Mouse (Mus musculus) CD4-positive naive resting alpha-beta T cell, adult 57 days (primary cell): ENCODE data around the gene Klc2. TPM values are rescaled to one million over a fixed set of nuclear protein-coding genes. Genes with fewer than 3 reads are reported as not detected.

Experiments used
- total RNA-seq: library from RNA; stranded (reverse); gene quantifications from one replicate; pipeline ENCODE4 v1.2.4, GENCODE M21; 2023

Klc2 gene
- total RNA-seq = 26.6 TPM

GRCm38 (mm10) chr19:5118384-5118698 lies at the start of gene Klc2:
Klc2 (minus strand) TSS chr19:5118560.

GRCm38 (mm10) chr19:5106731-5107191 lies 11.6 kb downstream of the Klc2 start, which contains the start of gene Rab1b:
Rab1b (minus strand) TSS chr19:5107072.

GRCm38 (mm10) chr19:5098363-5099143 lies 19.8 kb downstream of the Klc2 start, which contains the start of gene Cnih2:
Cnih2 (minus strand) TSS chr19:5098521.

GRCm38 (mm10) chr19:5087884-5088728 lies 30.3 kb downstream of the Klc2 start, which contains the start of gene Yif1a:
Yif1a (plus strand) TSS chr19:5088538.

GRCm38 (mm10) chr19:5085145-5085863 lies 33.1 kb downstream of the Klc2 start, which contains the start of gene Tmem151a:
Tmem151a (minus strand) TSS chr19:5085531.

GRCm38 (mm10) chr19:5067867-5068569 lies 50.3 kb downstream of the Klc2 start, which contains the start of gene Cd248:
Cd248 (plus strand) TSS chr19:5068078.

Other genes with a start within 250 kb of the Klc2 start
- gene Actn3, start 240.7 kb downstream of the Klc2 start, total RNA-seq = not detected
- 7.0 TPM for gene Zdhhc24, start 239.9 kb downstream of the Klc2 start, total RNA-seq
- 3.3 TPM for gene Bbs1, start 211.9 kb downstream of the Klc2 start, total RNA-seq
- 71.9 TPM for gene Dpp3, start 190.3 kb downstream of the Klc2 start, total RNA-seq
- gene Peli3, start 175.4 kb downstream of the Klc2 start, total RNA-seq = 3.5 TPM
- gene Mrpl11, start 156.4 kb downstream of the Klc2 start, total RNA-seq = 24.5 TPM
- gene Npas4, start 128.2 kb downstream of the Klc2 start, total RNA-seq = 0.30 TPM
- gene Slc29a2, start 94.7 kb downstream of the Klc2 start, total RNA-seq = 1.9 TPM
- gene B4gat1, start 79.7 kb downstream of the Klc2 start, total RNA-seq = 4.6 TPM
- gene AC124502.3, start 79.7 kb downstream of the Klc2 start, total RNA-seq = 2.0 TPM
- 52.2 TPM for gene Brms1, start 77.2 kb downstream of the Klc2 start, total RNA-seq
- 6.4 TPM for gene Rin1, start 68.1 kb downstream of the Klc2 start, total RNA-seq
- 0.50 TPM for gene Cd248, start 50.5 kb downstream of the Klc2 start, total RNA-seq
- gene Tmem151a, start 33.0 kb downstream of the Klc2 start, total RNA-seq = 0.74 TPM
- gene Yif1a, start 30.0 kb downstream of the Klc2 start, total RNA-seq = 31.1 TPM
- gene Cnih2, start 20.0 kb downstream of the Klc2 start, total RNA-seq = 2.3 TPM
- gene Rab1b, start 11.5 kb downstream of the Klc2 start, total RNA-seq = 103 TPM
- 132 TPM for gene Pacs1, start 154.6 kb upstream of the Klc2 start, total RNA-seq
- 247 TPM for gene Sf3b2, start 176.9 kb upstream of the Klc2 start, total RNA-seq
- gene Gal3st3, start 179.8 kb upstream of the Klc2 start, total RNA-seq = not detected
- gene Catsper1, start 217.2 kb upstream of the Klc2 start, total RNA-seq = not detected
- gene Cst6, start 231.0 kb upstream of the Klc2 start, total RNA-seq = not detected
- gene Eif1ad, start 248.2 kb upstream of the Klc2 start, total RNA-seq = 41.9 TPM
- 106 TPM for gene Banf1, start 248.6 kb upstream of the Klc2 start, total RNA-seq